Mouse (Mus musculus) liver, embryonic 16.5 days (tissue): ENCODE measurements around the gene Ccl25. TPM values are rescaled to one million over a fixed set of nuclear protein-coding genes. Genes with fewer than 3 reads are reported as not detected.

Experiments used
- ATAC-seq: fragments of 200-750 bp; cut with Nextera tagmentation; 2 replicates; pipeline ENCODE4 v1.8.0; 2017; ENCODE audit warnings: low read depth, mild to moderate bottlenecking, moderate number of reproducible peaks, moderate library complexity
- H3K27ac ChIP-seq: fragments of 300-500 bp; sonication (generic); 2 replicates; pipeline ENCODE4 v1.5.1; 2014; ENCODE audit warnings: mild to moderate bottlenecking, low read length
- H3K27me3 ChIP-seq: fragments of 300-500 bp; sonication (generic); 2 replicates; pipeline ENCODE4 v1.6.1; 2014; ENCODE audit warnings: low read depth, low read length, mixed read lengths; ENCODE audit not compliant: control insufficient read depth, insufficient read depth
- H3K36me3 ChIP-seq: fragments of 300-500 bp; sonication (generic); 2 replicates; pipeline ENCODE4 v1.6.1; 2014; ENCODE audit warnings: mild to moderate bottlenecking; ENCODE audit not compliant: control insufficient read depth, insufficient read depth
- H3K4me1 ChIP-seq: fragments of 300-500 bp; sonication (generic); 2 replicates; pipeline ENCODE4 v1.6.1; 2014; ENCODE audit warnings: low read depth, low read length, mixed read lengths; ENCODE audit not compliant: control insufficient read depth
- H3K4me2 ChIP-seq: fragments of 300-500 bp; sonication (generic); 2 replicates; pipeline ENCODE4 v1.6.1; 2014; ENCODE audit warnings: low read depth, low read length, mixed read lengths
- H3K4me3 ChIP-seq: fragments of 300-500 bp; sonication (generic); 2 replicates; pipeline ENCODE4 v1.5.1; 2014; ENCODE audit warnings: low read depth, mild to moderate bottlenecking, low read length
- H3K9ac ChIP-seq: fragments of 300-500 bp; sonication (generic); 2 replicates; pipeline ENCODE4 v1.6.1; 2014; ENCODE audit warnings: low read depth, low read length
- H3K9me3 ChIP-seq: fragments of 300-500 bp; sonication (generic); replicated peaks from 2 replicates; pipeline ENCODE4 v1.6.1; 2016; ENCODE audit warnings: low read length; ENCODE audit not compliant: control insufficient read depth
- WGBS: fragments of 180-500 bp; shearing (Covaris S2); extraction: QIAGEN DNeasy Blood & Tissue Kit; methylation state at CpG from one replicate; pipeline ENCODE4 v1.1.7; 2014; ENCODE audit not compliant: insufficient replicate concordance; 5-methylcytosine and 5-hydroxymethylcytosine counted together
- polyA plus RNA-seq: library from polyadenylated mRNA; unstranded; fragments of >200 nt; fragmentation: Nextera tagmentation; extraction: Ambion mirVana; gene quantifications from 2 replicates; pipeline ENCODE4 v1.2.1, GENCODE M21; 2015

Gene Ccl25
- polyA plus RNA-seq = 5.3 and 6.5 TPM in 2 replicates

DNA sequence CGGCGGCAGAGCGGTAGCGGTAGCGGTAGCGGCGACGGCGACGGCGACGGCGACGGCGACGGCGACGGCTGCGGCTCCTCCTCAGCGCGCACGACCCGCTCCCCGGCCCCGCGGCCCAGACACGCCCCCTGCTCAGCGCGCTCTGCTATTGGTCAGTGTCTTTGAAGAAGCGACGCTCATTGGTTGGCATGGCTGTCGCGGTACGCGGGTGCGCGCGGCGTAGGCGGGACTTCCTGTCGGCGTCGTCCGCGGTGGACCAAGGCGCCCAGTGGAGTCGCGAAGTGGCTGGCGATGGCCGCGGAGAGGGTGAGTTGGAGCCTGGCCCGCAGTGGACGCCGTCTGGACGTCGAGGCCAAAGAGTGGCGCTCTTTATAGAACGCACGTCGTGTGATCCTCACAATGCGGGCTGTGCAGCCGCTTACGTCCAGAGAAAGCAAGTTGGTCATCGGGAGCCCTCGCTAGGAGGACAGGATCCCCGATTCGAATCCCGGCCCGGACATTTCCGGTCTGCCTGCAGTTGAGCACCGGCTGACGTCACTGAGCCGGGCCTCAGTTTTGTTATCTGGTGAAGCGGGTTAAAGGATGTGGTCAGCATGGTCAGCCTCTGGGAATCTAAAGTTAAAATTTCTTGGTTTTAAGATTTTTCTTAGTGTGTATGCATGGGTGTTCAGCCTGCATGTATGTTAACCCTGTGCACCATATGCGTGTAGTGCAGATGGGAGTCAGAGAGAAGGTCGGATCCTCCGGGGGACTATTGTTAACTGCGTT lies at the start of gene Ccl25, which contains the start of gene Elavl1:
Gene Ccl25 (plus strand): TSS at position 228 of the 768 bp plus-strand sequence.
Gene Elavl1 (minus strand): TSS at position 431 of the 768 bp plus-strand sequence.
- Histone ChIP-seq H3K27me3 (no peaks in the 10 kb centered on the region), H3K27ac (peak within 1 kb of the TSS; percentile 94), H3K9ac (peak within 1 kb of the TSS; percentile 79), H3K4me2 (peak within 1 kb of the TSS; percentile 81), H3K36me3 (peaks cover 19% of the 10 kb centered on the region), H3K4me1 (peaks cover 37% of the 10 kb centered on the region), H3K4me3 (peak within 1 kb of the TSS; percentile 82), H3K9me3 (no peaks in the 10 kb centered on the region)
- ATAC-seq = peak; percentile 98
- under 1% methylated on average over 66 of the region's 78 CpGs for WGBS

- peak; percentile 98 for ATAC-seq
- Histone ChIP-seq H3K27ac (peak within 1 kb of the TSS; percentile 57), H3K27me3 (no peaks in the 10 kb centered on the region), H3K4me2 (peak within 1 kb of the TSS; percentile 94), H3K36me3 (peaks cover 3% of the 10 kb centered on the region; the same call in 1 of the 2 replicates), H3K4me1 (peaks cover 9% of the 10 kb centered on the region), H3K9ac (peak within 1 kb of the TSS; percentile 79), H3K4me3 (peak within 1 kb of the TSS; percentile 81), H3K9me3 (no peaks in the 10 kb centered on the region)
- WGBS = under 1% methylated on average over 39 of the region's 39 CpGs
Observed at GRCm38 (mm10) chr8:4275275-4276110, 49.5 kb upstream of the Ccl25 start, which contains the start of gene Timm44. TSS of gene Timm44 (minus strand) at chr8:4275913.

DNA sequence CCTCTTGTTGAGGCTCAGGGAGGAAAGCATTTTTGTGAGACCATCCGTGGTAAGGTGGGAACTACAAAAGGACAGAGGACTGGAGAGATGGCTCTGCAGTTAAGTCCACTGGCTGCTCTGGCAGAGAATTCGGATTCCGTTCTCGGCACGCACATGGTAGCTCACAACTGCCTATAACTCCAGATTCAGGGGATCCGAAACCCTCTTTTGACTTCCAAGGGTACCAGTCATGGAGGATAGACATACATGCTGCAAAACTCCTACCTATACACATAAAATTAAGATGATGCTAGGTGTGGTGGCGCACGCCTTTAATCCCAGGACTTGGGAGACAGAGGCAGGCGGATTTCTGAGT lies 48.9 kb upstream of the Ccl25 start:
- peaks cover 9% of the 10 kb centered on the region for H3K4me1 ChIP-seq
- peak overlapping the region; percentile 94 for H3K4me2 ChIP-seq
- peak overlapping the region; percentile 54; the same call in 1 of the 2 replicates for H3K27ac ChIP-seq
- no peaks in the 10 kb centered on the region for H3K9me3 ChIP-seq
- peaks cover 3% of the 10 kb centered on the region; the same call in 1 of the 2 replicates for H3K36me3 ChIP-seq
- peak overlapping the region; percentile 81 for H3K4me3 ChIP-seq
- no peak for ATAC-seq
- H3K9ac ChIP-seq = peak overlapping the region; percentile 79
- WGBS = 24% methylated on average over 9 of the region's 9 CpGs
- no peaks in the 10 kb centered on the region for H3K27me3 ChIP-seq

DNA sequence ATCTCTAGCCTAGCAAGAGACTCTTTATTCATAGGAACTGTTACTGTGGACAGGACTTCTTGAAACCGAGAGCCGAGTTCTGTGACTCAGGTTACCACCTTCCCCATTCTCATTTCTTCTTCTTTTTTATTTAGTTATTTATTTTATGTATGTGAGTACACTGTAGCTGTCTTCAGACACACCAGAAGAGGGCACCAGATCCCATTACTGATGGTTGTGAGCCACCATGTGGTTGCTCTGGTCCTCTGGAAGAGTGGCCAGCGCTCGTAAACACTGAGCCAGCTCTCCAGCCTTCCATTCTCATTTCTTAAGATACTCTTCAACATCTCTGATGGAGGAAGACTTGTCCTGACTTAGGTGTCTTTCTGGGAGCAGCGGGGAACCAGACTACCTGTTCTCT lies 32.3 kb upstream of the Ccl25 start:
- no peak for ATAC-seq
- Histone ChIP-seq H3K9me3 (no peaks in the 10 kb centered on the region), H3K27ac (no peak overlapping the region), H3K27me3 (no peaks in the 10 kb centered on the region), H3K4me2 (no peak overlapping the region), H3K36me3 (peaks cover 26% of the 10 kb centered on the region), H3K4me1 (no peaks in the 10 kb centered on the region), H3K9ac (no peak overlapping the region), H3K4me3 (no peak overlapping the region)
- WGBS = 84% methylated on average over 5 of the region's 5 CpGs

GRCm38 (mm10) chr8:4297822-4298221 lies 27.2 kb upstream of the Ccl25 start:
- no peak overlapping the region for H3K9ac ChIP-seq
- H3K4me2 ChIP-seq = no peak overlapping the region
- no peaks in the 10 kb centered on the region for H3K27me3 ChIP-seq
- peaks cover 32% of the 10 kb centered on the region for H3K36me3 ChIP-seq
- H3K4me1 ChIP-seq = no peaks in the 10 kb centered on the region
- no peak overlapping the region for H3K4me3 ChIP-seq
- 53% methylated on average over 4 of the region's 4 CpGs for WGBS
- H3K9me3 ChIP-seq = no peaks in the 10 kb centered on the region
- no peak for ATAC-seq
- H3K27ac ChIP-seq = no peak overlapping the region

DNA sequence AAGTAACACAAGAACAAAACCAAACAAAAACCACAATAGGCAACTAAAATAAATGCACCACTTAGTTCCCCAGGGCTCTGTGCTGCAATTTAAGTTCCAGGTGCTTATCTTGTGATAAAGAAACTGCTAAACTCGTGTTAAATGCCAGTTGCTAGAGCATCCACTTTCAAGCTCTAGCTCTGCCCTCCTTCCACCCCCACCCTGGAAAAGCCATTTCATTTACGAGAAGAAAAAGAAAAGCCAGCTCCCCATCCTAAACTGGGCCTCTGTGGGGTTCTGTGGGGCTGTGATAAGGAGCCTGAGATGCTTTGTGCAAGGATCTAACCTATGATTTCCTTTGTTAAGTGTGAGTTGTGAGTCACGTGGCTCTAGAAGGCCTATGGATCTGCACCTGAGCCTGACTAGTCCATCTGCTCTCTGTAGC lies 20.9 kb upstream of the Ccl25 start:
- Histone ChIP-seq H3K27ac (no peak overlapping the region), H3K4me2 (no peak overlapping the region), H3K9ac (no peak overlapping the region), H3K4me1 (peaks cover 6% of the 10 kb centered on the region; the same call in 1 of the 2 replicates), H3K4me3 (no peak overlapping the region), H3K9me3 (no peaks in the 10 kb centered on the region), H3K27me3 (no peaks in the 10 kb centered on the region), H3K36me3 (peaks cover 39% of the 10 kb centered on the region)
- 28% methylated on average over 3 of the region's 3 CpGs for WGBS
- ATAC-seq = peak; percentile 83

DNA sequence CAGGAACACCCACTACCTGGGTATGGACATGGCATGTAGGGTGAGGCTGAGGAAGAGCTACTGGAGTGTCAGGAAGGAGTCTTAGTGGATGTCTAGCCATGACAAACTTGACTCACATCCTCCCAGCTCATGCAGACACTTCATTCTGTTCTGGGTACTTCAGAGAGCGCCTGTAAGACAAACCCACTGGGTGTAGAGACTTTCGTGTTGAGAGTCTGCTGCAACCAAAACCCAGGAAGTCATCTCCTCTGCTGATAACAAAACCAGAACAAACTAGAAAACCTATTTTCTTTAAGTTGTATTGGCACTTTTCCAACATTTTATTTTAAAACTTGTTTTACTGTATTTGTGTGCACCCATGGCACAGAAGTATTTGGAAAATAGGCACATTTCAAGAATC lies 19.2 kb upstream of the Ccl25 start:
- Histone ChIP-seq H3K9ac (no peak overlapping the region), H3K4me3 (no peak overlapping the region), H3K36me3 (peaks cover 40% of the 10 kb centered on the region), H3K27me3 (no peaks in the 10 kb centered on the region), H3K27ac (no peak overlapping the region), H3K4me1 (peaks cover 6% of the 10 kb centered on the region; the same call in 1 of the 2 replicates), H3K9me3 (no peaks in the 10 kb centered on the region), H3K4me2 (no peak overlapping the region)
- ATAC-seq = no peak
- 43% methylated on average over 2 of the region's 2 CpGs for WGBS

DNA sequence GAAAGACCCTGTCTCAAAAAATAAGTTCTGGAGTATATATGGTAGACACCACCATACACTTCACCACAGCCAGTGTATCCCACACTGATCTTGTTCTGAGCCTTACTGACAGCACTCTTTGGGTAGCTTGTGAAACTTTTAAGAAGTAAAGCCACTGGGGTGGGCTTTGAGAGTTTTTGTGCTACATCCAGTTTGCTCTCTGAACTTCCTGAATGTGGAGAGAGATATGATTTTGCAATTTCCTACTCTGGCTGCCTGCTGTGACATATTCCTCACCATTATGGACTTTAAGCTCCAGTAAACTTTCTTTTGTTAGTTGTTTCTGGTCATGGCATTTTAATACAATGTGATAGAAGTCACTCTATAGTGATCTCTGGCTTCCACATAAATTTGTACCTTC lies 12.9 kb upstream of the Ccl25 start:
- no peaks in the 10 kb centered on the region for H3K9me3 ChIP-seq
- no peaks in the 10 kb centered on the region for H3K27me3 ChIP-seq
- no peak overlapping the region; the same call in 1 of the 2 replicates for H3K27ac ChIP-seq
- peaks cover 14% of the 10 kb centered on the region for H3K4me1 ChIP-seq
- peaks cover 21% of the 10 kb centered on the region for H3K36me3 ChIP-seq
- H3K9ac ChIP-seq = no peak overlapping the region
- no peak overlapping the region for H3K4me3 ChIP-seq
- no peak for ATAC-seq
- H3K4me2 ChIP-seq = no peak overlapping the region
